Mouse (Mus musculus) brain, embryonic 14.5 days (tissue): ENCODE measurements at regions not wholly inside any gene's neighbourhood (a gene's known extent, or its start where the extent isn't known, plus 50 kb on each side); places are given as distances from the start of the nearest gene placed in this dataset.

Experiments
- CTCF ChIP-seq: fragments of 200-500 bp; IDR thresholded peaks from 2 replicates; pipeline ENCODE4 v1.5.1; 2012; ENCODE audit warnings: inconsistent platforms, mild to moderate bottlenecking, moderate library complexity, borderline replicate concordance; ENCODE audit not compliant: insufficient read depth, insufficient read length; ENCODE audit errors: extremely low read depth
- POLR2A ChIP-seq: fragments of 200-500 bp; IDR thresholded peaks from 2 replicates; pipeline ENCODE4 v1.6.1; 2012; ENCODE audit warnings: mild to moderate bottlenecking, inconsistent platforms, borderline replicate concordance; ENCODE audit not compliant: poor library complexity, insufficient read depth, insufficient read length, severe bottlenecking; ENCODE audit errors: extremely low read depth

GRCm38 (mm10) chr11:114281846-114282245 is 215.0 kb upstream of the Sdk2 start:
- TF ChIP-seq CTCF, result no peak
- TF ChIP-seq POLR2A, result no peak
